Mouse (Mus musculus): ENCODE data around the gene Gm45716.

DNA sequence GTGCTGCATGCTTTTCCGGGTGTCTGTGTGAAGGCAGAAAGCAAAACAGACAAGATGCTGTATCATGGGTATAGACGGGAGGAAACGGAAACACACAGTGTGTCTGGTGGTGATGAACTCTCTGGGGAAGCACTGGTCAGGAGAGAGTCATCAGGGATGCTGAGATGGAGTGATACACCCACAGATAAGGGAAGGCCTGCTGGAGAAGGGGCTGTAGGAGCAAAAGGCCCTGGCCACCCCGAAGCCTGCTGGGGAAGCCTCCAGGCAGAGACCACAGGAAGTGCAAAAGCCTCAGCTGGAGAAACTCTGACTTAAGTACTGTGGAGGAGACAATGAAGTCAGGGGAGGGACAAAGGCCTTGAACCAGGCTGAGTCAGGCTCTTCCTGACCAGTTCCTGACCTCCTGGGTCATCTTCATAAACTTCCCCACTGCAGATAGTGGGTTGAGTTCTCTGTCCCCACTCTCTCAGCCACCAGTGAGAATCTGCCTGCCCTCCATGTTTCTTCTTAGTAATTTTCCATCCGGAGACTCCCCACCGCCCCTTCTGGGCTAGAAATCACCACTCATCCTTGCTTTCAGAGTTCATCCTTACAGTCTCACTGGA, 99.2 kb downstream of the Gm45716 start:
- no peak for TF ChIP-seq POLR2A (IDR thresholded peaks at IDR 0.05; ENCODE audit: low read depth, low read length)
- TF ChIP-seq CTCF (IDR thresholded peaks at IDR 0.05; ENCODE audit: extremely low read depth, insufficient read length, insufficient replicate concordance, low read depth, low read length): no peak
